Mouse (Mus musculus): ENCODE measurements around the gene Cda. TPM values are rescaled to one million over a fixed set of nuclear protein-coding genes. Genes with fewer than 3 reads are reported as not detected.

Gene Cda
- total and polyA plus RNA-seq, 2 experiments from 2014 or later: 9.6 to 12.2 TPM

DNA sequence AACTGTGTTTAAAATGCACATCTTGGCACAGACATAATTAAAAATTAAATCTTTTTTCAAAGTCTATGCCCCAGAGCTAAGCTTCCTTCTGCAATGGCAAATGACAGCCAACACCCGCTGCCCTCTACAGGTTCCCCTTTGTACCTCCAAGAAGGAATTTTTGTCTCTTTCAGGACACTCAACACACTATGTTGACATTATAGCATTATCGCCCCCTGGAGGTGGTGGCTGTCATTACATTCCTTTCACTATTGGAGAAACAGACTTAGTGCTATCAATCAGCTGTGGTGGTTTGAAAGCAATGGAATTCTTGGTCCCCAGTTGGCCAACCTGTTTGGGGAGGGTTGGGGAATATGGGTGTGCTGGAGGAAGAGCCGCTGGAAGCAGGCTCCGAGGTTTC is 27.8 kb downstream of the Cda start:
- ATAC-seq (ENCODE audit: low FRiP score) (no peak), DNase-seq (ENCODE audit: low spot score) (peak; percentile 66)
- Histone ChIP-seq H3K36me3 (ENCODE audit: insufficient read depth, low read length) (no peaks in the 10 kb centered on the region), H3K27me3 (ENCODE audit: insufficient read depth, low read length) (no peaks in the 10 kb centered on the region), H3K27ac (ENCODE audit: low read depth, low read length) (no peak overlapping the region), H3K4me2 (ENCODE audit: low read depth, low read length, poor library complexity, severe bottlenecking) (no peak overlapping the region), H3K4me1 (ENCODE audit: insufficient read depth, low read length) (no peaks in the 10 kb centered on the region; the same call in 1 of the 2 replicates), H3K9ac (replicated peaks; ENCODE audit: low read length, poor library complexity, severe bottlenecking) (no peak overlapping the region), H3K9me3 (ENCODE audit: low read length) (no peaks in the 10 kb centered on the region), H3K4me3 (ENCODE audit: low read depth, low read length) (no peak overlapping the region)
- WGBS: 34% methylated on average over 4 of the region's 4 CpGs
- TF ChIP-seq CTCF (IDR thresholded peaks at IDR 0.05): peak; percentile 80

DNA sequence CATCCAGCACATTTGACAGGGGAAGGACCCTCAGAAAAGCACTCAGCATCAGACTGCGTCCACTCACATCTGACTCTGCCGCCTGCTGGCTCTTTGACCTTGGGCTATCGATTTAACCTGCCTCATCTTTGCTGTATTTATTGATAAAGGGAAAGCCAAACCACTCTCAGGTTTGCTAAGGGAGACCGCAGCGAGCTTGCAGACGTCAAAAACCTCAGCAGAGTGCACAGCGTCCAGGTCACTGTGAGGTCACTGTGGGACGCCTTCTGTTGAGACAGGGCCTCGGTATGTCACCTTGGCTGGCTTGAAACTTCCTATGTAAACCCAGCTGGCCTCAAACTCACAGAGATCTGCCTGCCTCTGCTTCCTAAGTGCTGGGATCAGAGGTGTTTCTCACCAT is 30.5 kb downstream of the Cda start:
- 81% methylated on average over 9 of the region's 9 CpGs for WGBS

DNA sequence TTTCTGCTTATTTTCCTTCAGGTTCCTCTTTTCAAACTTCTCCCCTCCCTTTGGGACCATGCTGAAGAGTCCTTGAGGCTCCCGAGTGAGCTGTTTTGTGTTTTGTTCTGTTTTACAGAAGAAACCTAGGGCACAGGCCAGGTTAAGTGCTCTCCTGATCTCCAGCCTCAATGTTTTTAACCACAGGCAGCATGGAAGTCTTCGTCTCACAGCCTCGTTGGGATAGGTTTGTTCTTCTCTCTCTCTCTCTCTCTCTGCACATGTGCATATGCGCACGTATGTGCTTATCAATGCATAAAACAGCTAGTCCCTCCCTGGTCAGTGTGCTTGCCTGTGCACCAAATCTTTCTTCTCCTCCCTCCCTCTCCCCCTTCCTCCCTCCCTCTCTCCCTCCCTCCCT is 30.9 kb downstream of the Cda start:
- no peak for TF ChIP-seq CTCF (IDR thresholded peaks at IDR 0.05)
- H3K27ac ChIP-seq (ENCODE audit: low read depth, low read length): no peak overlapping the region
- WGBS: 71% methylated on average over 5 of the region's 5 CpGs
- H3K9ac ChIP-seq (replicated peaks; ENCODE audit: low read length, poor library complexity, severe bottlenecking): no peak overlapping the region
- DNase-seq (ENCODE audit: low spot score): no peak
- no peak overlapping the region for H3K4me3 ChIP-seq (ENCODE audit: low read depth, low read length)
- H3K9me3 ChIP-seq (ENCODE audit: low read length): no peaks in the 10 kb centered on the region
- H3K36me3 ChIP-seq (ENCODE audit: insufficient read depth, low read length): no peaks in the 10 kb centered on the region
- no peaks in the 10 kb centered on the region; the same call in 1 of the 2 replicates for H3K27me3 ChIP-seq (ENCODE audit: insufficient read depth, low read length)
- no peaks in the 10 kb centered on the region; the same call in 1 of the 2 replicates for H3K4me1 ChIP-seq (ENCODE audit: insufficient read depth, low read length)
- ATAC-seq (ENCODE audit: low FRiP score): no peak
- H3K4me2 ChIP-seq (ENCODE audit: low read depth, low read length, poor library complexity, severe bottlenecking): no peak overlapping the region

More for the DNA sequence above, 30.5 kb downstream of the Cda start:
- no peak for TF ChIP-seq CTCF (IDR thresholded peaks at IDR 0.05)
- H3K27ac ChIP-seq (ENCODE audit: low read depth, low read length): no peak overlapping the region
- no peak overlapping the region for H3K9ac ChIP-seq (replicated peaks; ENCODE audit: low read length, poor library complexity, severe bottlenecking)
- no peaks in the 10 kb centered on the region for H3K36me3 ChIP-seq (ENCODE audit: insufficient read depth, low read length)
- no peaks in the 10 kb centered on the region; the same call in 1 of the 2 replicates for H3K4me1 ChIP-seq (ENCODE audit: insufficient read depth, low read length)
- H3K9me3 ChIP-seq (ENCODE audit: low read length): no peaks in the 10 kb centered on the region
- no peak overlapping the region for H3K4me3 ChIP-seq (ENCODE audit: low read depth, low read length)
- ATAC-seq (ENCODE audit: low FRiP score) (no peak), DNase-seq (ENCODE audit: low spot score) (no peak)
- no peaks in the 10 kb centered on the region; the same call in 1 of the 2 replicates for H3K27me3 ChIP-seq (ENCODE audit: insufficient read depth, low read length)
- no peak overlapping the region for H3K4me2 ChIP-seq (ENCODE audit: low read depth, low read length, poor library complexity, severe bottlenecking)

DNA sequence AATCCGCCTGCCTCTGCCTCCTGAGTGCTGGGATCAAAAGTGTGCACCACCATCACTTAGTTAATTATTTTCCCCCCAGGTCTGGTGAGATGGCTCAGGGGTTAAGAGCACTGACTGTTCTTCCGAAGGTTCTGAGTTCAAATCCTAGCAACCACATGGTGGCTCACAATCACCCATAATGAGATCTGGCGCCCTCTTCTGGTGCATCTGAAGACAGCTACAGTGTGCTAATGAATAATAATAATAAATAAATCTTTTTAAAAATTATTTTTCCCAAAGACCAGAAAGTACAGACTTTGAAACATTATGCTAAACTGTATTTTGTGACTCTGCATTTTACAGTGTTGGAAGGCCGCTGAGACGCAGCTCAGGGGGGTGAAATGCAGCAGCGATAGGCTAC is 32.1 kb downstream of the Cda start:
- H3K4me2 ChIP-seq (ENCODE audit: low read depth, low read length, poor library complexity, severe bottlenecking): no peak overlapping the region
- H3K9me3 ChIP-seq (ENCODE audit: low read length): no peaks in the 10 kb centered on the region
- ATAC-seq (ENCODE audit: low FRiP score) (no peak), DNase-seq (ENCODE audit: low spot score) (no peak)
- no peaks in the 10 kb centered on the region; the same call in 1 of the 2 replicates for H3K27me3 ChIP-seq (ENCODE audit: insufficient read depth, low read length)
- TF ChIP-seq CTCF (IDR thresholded peaks at IDR 0.05): peak; percentile 46
- no peak overlapping the region for H3K4me3 ChIP-seq (ENCODE audit: low read depth, low read length)
- no peaks in the 10 kb centered on the region; the same call in 1 of the 2 replicates for H3K4me1 ChIP-seq (ENCODE audit: insufficient read depth, low read length)
- H3K27ac ChIP-seq (ENCODE audit: low read depth, low read length): no peak overlapping the region
- 85% methylated on average over 6 of the region's 6 CpGs for WGBS
- no peaks in the 10 kb centered on the region for H3K36me3 ChIP-seq (ENCODE audit: insufficient read depth, low read length)
- H3K9ac ChIP-seq (replicated peaks; ENCODE audit: low read length, poor library complexity, severe bottlenecking): no peak overlapping the region

DNA sequence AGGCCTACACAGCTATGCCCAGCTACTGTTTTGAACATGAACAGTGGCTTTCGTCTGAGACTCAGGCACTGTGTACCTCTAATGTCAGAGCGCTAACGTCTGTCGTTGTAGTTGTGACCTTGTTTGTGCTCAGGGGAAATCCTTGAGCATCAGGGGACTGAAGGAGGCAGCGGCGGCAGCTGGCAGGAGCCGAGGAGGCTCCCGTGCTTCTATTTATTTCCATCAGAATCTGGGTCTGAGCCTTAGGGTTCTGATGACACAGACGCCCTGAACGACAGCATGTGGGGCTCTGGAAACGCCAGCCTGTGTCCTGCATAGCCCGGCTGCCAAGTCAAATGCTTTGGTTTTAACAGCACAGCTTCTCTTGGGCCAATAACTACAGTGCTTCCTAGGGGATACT is 32.8 kb downstream of the Cda start:
- TF ChIP-seq CTCF (IDR thresholded peaks at IDR 0.05): no peak
- H3K27me3 ChIP-seq (ENCODE audit: insufficient read depth, low read length): no peaks in the 10 kb centered on the region; the same call in 1 of the 2 replicates
- H3K9ac ChIP-seq (replicated peaks; ENCODE audit: low read length, poor library complexity, severe bottlenecking): no peak overlapping the region
- H3K4me2 ChIP-seq (ENCODE audit: low read depth, low read length, poor library complexity, severe bottlenecking): no peak overlapping the region
- no peak overlapping the region for H3K4me3 ChIP-seq (ENCODE audit: low read depth, low read length)
- no peaks in the 10 kb centered on the region; the same call in 1 of the 2 replicates for H3K4me1 ChIP-seq (ENCODE audit: insufficient read depth, low read length)
- DNase-seq (ENCODE audit: low spot score): no peak
- no peaks in the 10 kb centered on the region for H3K36me3 ChIP-seq (ENCODE audit: insufficient read depth, low read length)
- no peak for ATAC-seq (ENCODE audit: low FRiP score)
- no peaks in the 10 kb centered on the region for H3K9me3 ChIP-seq (ENCODE audit: low read length)
- no peak overlapping the region for H3K27ac ChIP-seq (ENCODE audit: low read depth, low read length)
- 78% methylated on average over 12 of the region's 12 CpGs for WGBS

DNA sequence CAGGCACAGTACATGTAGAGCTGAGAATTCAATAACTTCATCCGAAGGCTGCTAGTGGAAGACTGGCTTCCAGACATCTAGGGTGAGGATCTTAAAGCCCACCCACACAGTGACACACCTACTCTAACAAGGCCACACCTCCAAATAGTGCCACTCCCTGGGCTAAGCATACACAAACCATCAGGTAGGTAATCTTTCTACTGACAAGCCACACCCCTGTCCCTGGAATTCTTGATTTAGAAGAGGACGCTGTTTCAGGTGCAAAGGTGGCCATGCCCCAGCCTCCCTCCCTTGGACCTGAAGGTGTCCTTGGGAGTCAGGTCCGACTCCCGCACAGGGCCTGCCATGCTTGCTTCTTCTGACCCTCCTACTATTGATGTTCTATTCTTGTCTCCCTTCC is 34.7 kb downstream of the Cda start:
- no peak overlapping the region for H3K4me3 ChIP-seq (ENCODE audit: low read depth, low read length)
- no peaks in the 10 kb centered on the region for H3K4me1 ChIP-seq (ENCODE audit: insufficient read depth, low read length)
- no peak for TF ChIP-seq CTCF (IDR thresholded peaks at IDR 0.05)
- no peak overlapping the region for H3K4me2 ChIP-seq (ENCODE audit: low read depth, low read length, poor library complexity, severe bottlenecking)
- no peaks in the 10 kb centered on the region for H3K36me3 ChIP-seq (ENCODE audit: insufficient read depth, low read length)
- DNase-seq (ENCODE audit: low spot score) (no peak), ATAC-seq (ENCODE audit: low FRiP score) (no peak)
- H3K27ac ChIP-seq (ENCODE audit: low read depth, low read length): no peak overlapping the region
- WGBS: 89% methylated on average over 4 of the region's 4 CpGs
- H3K9me3 ChIP-seq (ENCODE audit: low read length): no peaks in the 10 kb centered on the region
- H3K27me3 ChIP-seq (ENCODE audit: insufficient read depth, low read length): no peaks in the 10 kb centered on the region; the same call in 1 of the 2 replicates
- H3K9ac ChIP-seq (replicated peaks; ENCODE audit: low read length, poor library complexity, severe bottlenecking): no peak overlapping the region
